Mouse (Mus musculus) c-Kit-positive CD71-positive TER-119-negative erythroid progenitor cells, embryonic 14.5 days (primary cell): ENCODE data around the gene Greb1.

Experiments used
- DNase-seq: peaks from one replicate; pipeline ENCODE4 v3.0.0-alpha.2; 2013; ENCODE audit warnings: low read depth

Greb1 gene

DNA sequence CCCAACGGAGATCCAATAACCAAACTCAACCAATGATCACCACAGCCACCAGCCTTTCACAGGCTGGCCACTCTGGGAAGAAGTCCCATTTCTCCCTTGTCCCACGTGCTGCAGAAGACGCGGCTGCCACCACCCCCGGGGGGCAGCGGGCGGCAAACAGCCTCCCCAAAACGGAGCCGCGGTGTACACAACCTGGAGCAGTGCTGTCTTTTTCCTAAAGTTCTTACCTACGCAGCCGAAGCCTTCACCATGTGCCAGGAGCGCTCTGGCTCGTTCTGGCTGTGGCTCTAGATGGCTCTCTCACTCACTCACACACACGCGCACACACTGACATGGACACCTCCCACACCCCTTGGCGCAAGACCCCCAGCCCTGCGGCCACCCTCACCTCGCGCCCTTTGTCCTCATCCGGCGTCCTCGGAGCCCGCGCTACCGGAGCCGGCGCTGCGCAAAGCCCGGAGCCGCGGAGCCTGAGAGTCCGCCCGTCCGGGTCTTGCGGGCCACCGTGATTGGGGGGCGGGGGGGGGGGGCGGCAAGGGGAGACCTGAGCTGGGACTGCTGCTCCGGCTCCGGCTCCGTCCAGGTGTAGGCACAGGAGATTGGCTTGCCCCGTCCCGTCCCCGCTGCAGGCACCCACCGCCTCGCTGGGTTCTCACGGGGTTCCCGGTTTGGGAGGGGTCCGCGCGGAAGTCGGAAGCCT is at the start of gene Greb1:
Gene Greb1, minus strand, starts transcription at position 628 of the 700 bp plus-strand sequence.
- no peak for DNase-seq

DNA sequence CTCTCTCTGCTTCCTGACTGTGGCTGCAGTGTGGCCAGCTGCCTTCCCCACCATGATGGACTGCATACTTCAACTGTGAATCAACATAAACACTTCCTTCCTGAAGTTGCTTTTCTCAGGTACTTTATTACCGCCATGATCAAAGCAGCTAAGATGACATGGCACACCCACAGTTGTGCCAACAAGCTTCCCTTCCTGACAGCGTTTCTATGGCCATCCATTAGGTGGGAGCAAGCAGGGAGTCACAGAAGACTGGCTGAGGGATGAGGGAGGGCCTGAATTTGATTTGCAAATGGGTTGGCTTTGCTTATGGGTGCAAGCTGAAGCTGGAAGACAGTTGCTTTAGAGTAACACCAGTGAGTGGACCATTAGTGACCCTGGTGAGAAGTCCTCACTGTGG is 49.1 kb upstream of the Greb1 start:
- DNase-seq = no peak

DNA sequence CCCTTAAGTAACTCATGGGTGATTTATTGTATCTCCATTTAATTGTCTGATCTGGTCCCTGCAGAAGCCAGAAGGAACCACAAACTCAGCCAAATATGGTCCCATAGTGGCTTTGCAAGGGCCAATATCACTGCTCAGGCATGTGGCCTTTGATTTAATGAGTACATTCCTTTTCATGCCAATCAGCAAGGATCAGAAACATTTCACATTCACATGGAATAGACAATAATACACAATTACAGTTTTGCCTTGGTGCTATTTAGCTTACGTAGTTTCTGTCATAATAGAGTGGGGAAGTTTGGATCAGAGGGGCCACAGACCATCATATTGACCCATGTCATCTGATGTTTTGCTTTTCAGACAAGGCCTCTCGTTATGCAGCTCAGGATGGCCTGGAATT is 47.8 kb upstream of the Greb1 start:
- no peak for DNase-seq

DNA sequence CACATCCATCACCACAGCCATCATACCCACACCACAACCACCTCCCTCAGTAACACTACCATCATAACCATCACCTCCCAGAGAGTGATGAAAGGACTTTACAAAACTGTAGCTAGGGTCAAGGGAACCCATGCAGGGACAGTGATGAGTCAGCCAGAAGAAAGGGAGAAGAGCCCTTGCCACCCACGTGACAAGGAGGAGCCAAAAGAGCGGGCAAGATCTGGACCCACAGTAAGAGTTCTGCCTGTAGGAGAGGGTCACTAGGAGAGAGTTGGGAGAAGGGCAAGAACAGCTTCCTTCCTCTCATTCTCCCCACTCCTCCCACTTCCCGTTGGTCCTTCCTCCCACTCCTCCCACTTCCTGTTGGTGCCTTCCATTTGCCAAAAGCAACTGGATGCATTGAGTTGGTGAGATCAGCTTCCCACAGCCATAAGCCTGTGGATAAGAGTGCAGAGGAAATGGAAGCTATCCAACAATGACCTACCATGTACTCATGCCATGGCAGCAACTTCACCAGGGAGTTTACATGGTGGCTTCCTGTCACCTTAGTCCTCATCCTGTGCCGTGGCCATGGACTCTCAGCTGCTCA is 46.6 kb upstream of the Greb1 start:
- DNase-seq = no peak

DNA sequence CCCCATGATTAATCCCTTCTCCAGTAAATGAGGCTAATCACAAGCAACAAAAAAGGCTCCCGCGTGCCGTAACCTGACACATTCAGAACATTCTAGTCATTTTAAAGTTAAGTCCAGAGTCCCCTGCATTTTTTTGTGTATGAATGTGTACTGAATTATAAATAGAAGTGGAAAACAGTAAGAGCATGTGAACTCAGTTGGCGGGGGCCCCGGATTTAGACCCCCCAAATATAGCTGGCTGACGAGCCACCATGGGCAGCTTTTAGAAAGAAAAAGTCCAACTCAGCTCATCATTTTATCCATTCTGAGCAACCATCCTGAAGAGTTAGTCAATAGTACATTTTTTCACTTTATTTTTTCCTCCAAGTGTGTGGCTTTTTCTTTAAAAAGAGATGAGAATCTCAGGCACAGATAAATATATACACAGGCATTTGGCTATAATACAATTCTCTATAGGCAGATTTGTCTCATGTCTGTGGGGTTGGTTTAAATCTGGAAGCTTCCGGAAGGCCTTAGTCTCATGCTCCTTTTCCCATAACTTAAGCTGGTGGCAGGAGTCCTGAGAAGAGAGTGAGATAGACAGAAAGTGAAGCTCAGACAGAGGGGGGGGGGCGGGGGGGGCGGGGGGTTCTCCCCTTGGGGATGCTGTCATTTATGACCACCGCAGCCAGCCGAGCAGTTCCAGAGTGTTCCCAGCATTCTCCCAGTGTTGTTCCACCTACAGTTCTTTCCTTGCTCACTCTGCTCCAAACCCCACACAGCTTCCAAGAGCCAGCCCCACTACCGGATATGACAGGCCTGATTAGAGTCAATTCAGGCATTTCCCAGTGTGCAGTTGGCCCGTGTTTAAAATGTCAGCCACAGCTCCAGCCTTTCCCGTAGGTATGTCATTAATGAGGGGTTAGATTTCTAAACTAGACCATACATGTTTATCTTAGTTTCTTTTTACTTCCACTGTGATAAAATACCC is 44.2 kb upstream of the Greb1 start:
- no peak for DNase-seq

DNA sequence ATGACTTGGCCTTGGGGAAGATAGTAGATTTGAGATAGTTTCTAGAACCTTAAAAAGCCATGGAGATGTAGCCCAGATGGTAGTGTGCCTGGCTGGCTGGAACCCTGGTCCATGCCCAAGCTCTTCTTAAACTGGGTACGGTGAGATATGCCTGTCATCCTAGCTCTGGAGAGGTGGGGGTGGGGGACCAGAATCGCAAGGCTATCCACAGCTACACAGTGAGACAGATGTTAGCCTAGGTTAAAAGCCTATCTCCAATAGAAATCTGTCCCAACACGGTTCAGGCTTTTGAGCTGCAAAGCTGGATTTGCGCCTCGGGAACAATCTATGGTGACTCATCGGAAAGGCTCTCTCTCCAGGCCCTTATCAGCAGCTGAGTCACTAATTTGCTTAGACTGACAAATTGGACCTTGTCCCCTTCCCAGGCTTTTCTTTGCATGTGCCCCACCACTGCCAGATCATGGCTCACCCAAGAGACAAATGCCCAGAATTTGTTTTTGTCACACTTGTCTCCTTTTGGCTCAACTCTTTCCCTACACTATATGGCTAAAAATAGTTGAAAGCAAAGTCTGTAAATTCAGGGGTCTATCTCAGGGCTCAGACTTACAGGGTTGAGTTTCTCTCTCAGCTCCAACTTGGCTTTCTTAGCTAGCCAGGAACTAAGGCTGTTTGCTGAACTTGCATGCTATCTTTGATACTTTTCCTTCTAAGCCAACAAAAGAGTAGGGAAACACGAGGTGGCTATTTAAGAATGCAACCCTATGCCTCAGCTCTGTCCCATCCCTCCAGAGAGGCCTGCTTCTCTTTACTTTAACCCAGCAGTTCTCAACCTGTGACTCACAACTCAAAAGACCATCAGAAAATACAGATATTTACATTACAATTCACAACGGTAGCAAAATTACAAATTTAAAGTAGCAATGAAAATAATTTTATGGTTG is 40.4 kb upstream of the Greb1 start:
- no peak for DNase-seq

DNA sequence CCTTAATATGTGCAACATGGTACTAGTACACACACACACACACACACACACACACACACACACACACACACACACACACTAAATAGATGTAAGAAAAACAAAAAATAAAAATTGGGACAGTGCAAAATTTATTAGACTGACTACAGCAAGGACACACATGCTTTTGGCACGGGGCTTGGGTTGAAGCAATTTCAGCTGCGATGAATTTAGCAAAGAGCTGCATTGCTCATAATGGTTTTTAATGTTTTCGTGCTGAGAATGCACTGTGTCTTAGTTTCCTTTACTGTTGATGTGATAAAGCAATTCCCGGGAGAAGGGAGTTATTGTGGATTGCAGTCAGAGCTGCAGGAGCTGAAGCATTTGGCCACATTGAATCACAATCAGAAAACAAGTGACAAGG is 37.1 kb upstream of the Greb1 start:
- no peak for DNase-seq

DNA sequence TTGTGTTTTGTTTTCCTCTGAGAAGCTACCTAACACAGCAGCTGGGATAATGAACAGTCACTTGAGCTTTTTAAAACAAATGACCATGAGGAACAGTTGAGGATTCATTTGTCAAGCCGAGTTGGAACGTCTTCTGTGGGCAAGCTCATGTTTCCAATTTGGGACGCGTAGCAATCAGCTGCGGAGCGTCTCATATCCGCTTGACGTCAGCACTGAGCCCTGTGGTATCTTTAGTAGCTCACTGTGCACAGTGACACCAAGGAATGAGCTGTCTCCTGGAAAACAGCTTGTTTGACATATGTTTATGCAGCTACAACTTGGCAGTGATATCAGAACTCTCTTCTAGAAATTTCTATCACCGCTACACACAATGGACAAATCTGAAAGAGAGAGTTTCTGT is 35.5 kb upstream of the Greb1 start:
- DNase-seq = no peak

DNA sequence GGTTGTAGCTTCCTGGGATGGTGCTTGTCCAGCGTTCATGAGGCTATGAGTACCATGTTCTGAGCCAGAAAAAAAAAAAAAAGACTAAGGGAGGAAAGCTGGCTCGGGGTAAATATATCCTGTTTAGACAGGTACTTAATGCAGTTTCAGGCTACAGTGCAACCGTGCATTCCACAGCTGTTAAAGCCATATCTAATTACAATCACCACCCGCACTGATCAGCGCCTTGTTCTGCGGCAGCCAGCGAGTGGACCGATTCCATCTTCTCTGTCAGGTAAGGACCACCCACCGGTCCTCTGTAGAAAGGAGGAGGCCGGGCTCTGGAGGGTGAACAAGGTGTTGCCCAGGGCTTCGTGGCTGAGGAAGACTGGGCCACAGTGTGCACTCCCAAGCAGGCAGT is 34.0 kb upstream of the Greb1 start:
- DNase-seq = no peak

DNA sequence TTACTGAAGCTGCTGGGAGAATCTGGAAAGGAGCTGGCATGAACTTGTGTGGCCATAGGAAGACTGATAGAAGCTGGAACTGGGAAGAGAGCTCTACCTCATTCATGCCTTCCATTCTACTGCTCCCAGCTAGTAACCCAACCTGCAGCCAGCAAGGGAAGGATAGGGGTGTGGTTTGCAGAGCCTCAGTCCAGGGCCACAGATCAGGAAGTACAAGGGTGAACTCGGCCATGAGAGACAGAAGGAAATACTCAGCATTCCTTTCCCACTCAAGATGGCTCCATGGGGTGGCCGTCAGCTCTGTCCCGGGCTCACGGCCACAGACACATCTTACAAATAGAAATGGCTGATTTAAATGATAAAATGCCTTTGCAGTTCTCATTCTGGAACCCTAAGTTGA is 30.4 kb upstream of the Greb1 start:
- no peak for DNase-seq

DNA sequence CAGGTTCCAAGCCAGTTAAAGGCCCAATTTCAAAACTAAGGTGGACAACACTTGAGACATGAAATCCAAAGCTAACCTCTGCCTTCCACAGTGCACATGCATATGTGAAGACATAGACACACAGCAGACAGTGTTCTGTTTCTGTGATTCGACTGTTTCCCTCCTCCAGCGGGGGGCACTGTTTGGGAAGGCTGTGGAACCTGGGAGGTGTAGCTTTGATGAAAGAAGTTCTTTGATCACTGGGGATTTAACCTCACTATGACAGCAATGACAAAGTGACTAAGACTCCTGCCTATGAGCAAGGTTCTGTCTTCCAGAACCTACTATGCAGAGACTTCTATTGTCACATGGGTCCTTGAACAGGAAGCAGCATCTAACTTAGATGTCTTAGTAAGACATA is 29.1 kb upstream of the Greb1 start:
- no peak for DNase-seq

DNA sequence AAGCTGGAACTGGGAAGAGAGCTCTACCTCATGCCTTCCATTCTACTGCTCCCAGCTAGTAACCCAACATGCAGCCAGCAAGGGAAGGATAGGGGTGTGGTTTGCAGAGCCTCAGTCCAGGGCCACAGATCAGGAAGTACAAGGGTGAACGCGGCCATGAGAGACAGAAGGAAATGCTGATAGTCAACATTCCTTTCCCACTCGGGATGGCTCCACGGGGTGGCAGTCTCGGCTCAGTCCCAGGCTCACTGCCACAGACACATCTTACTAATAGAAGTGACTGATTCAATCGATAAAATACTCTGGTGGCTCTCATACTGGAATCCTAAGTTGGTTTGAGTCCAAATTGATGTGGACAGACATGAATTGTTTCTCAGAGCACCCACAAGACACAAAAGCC is 27.8 kb upstream of the Greb1 start:
- no peak for DNase-seq

DNA sequence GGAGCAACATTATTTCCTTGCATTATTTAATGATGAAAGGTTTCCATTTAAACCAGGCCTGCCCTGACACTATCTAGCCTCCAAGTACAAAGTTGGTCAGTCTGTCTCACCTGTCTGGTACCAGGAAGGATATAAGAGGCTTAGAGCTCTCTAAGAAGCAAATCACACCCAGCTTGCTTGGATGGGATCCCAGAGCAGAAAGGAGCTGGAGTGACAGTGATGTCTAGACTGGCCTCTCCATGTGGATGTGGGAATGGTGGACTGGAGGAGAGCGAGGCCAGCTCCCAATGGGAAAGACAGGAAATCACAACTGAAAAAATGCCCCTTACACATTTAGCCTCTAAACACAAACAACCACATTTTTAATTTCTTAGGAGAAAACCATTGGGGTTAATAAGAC is 23.0 kb upstream of the Greb1 start:
- DNase-seq = no peak

DNA sequence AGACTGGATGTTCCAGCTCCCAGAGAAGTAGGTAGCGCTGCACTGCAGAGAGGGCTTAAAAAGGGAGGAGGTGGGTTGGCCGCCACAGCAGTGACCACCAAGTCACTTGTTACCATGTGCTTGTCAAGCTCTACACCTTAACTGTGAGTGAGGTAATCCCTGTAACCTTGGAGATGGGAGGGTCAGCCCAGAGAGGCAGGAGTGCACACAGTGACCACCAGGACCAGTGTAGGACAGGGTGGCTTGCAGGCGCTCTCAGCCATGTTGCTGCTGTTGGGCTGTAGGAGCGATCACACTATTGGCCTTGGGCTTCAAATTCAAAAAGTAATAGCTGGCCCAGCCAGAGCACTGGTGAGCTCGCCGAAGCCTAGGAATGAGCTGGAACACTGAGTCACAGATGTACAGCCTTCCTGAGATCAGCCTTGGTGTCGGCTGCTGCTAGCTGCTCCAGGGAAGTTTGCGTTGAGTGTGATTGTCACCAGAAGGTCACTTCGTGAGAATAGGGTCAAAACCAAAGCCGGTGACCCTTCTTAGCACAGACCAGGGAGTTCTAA is 21.6 kb upstream of the Greb1 start:
- DNase-seq = no peak

DNA sequence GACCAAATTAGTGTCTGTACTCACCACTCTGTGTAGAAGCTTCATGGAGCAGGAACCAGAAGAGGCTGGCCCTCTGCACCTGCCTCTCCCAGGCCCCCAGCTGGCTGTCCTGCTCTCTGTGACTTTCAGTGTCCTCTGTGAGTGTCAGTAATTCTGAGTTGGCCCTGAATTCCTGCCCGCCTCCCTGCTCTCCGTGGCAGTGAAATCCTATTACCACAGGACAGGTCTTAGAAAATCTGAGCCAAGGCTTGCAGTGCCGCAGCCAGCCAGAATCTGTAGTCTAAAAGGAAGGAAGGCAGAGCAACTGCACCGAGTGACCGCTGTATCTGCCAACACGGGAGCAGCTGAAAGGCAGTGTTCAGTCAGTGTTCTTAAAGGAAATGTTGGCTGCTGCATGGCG is 20.1 kb upstream of the Greb1 start:
- no peak for DNase-seq

DNA sequence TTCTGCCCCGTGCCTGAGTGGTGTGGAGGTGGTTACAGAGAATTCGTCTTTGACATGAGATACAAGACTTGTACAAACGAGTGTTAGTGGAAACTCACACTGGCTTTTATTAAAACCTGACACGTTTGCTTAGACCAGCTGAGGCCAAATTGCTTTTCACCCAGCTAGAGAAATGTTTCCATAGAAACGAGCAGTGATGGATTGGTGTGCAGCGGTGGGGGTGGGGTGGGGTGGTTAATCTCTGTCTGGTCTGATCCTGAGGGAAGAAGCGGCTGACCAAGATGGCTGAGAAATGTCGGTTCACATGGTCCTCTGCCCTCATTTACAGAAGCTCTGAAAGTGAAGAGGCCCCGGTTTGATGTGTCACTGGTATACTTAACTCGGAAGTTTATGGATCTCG is 17.8 kb upstream of the Greb1 start:
- no peak for DNase-seq

DNA sequence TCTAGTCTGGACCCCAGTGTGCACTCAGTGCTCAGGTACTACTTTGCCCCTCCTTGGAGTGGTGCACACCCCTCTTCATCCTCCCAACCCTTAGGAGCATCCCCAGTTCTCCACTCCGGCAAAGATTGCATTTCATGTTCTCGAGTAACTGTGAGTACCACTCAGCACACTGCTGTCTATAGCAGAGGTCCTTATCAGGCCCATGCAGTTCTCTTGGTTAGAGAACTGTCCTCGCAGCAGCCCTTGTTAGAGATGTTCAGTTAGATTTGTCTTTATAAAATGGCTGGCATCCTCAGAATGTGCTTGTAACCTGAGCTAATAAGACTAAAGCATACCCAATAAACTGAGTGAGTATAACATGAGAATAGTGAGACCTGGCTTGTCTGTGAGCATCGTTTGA is 16.5 kb upstream of the Greb1 start:
- no peak for DNase-seq

DNA sequence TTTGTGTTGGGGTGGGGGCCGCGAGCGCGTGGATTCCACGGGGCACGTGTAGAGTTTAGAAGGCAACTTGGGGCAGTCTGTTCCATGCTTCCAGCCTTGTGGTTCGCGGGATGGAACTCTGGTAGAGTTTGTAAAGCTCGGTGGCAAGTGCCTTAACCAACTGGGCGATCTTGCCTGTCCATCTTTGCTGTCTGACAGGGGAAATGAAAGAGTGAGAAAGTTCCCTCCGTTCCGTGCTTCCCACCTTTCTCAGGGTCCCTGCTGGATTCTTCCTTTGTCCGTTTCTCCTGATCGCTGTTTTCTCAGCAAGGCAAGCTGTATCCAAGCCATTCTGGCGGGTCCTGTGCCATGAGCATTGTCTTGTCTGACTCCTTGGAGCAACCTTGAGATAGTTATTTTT is 10.8 kb upstream of the Greb1 start:
- no peak for DNase-seq

DNA sequence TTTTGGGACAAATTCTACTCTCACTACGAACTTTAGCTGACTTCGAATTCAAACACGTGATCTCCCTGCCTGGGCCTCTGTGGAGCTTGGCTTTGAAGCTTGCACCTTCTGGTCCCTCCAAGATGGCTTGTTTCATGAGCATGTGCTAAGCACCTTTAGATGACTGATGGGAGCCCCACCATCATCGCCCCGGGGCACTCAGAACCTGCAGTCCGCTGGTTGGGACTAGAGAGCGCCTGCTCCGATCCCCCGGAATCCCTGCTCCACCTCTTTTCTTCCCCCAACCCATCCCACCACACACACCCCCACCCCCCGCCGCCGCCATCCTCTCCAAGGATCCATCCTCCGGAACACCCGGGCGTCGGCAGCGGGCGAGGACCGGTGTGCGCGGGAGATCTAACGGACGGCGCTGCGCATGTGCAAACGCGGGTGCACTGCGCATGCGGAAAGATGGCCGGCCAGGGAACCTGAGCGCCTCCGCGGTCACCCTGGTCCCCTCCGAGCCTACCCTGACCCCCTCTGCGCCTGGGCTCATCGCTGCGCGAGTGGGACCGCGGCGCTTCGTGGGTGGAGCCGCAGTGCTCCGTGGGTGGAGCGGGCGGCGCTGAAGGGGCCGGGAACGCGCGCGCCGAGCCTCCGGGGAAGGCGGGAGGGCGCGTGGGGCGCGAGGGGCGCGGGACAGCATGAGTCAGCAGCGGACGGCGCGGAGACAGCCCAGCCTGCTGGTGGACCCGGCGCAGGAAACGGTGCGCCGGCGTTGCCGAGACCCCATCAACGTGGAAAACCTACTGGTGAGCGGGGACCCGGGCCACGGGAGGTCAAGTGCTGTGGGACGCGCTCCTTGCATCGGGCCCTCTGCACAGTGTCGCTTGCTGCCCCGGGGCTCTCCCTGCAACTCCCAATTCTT is 10.1 kb upstream of the Greb1 start, which contains the start of gene E2f6:
Gene E2f6, plus strand, starts transcription at position 439 of the 907 bp plus-strand sequence.
- DNase-seq = peak; percentile 46

DNA sequence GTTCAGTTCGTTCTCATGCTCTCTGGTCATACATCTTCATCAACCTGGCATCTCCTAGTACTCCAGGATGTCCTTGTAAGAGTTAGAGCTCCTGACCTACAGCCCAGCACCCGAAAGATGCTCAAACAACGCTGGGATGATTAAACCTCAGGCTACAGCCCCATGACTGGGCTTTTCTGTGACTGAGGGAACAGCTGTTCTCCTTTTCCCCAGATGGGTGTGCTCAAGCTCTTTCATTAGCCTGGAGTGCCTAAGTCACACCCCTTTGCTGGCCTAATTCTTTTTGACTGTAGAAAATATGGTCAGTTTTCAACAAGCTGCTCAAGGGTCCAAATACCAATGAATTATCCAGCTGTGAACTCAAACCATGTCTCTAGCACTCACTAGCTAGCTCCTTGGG is 7.4 kb upstream of the Greb1 start:
- no peak for DNase-seq
